Mouse (Mus musculus) lung, postnatal 25 days (tissue): ENCODE measurements at regions not wholly inside any gene's neighbourhood (a gene's known extent, or its start where the extent isn't known, plus 50 kb on each side); places are given as distances from the start of the nearest gene placed in this dataset.

Source experiments
- DNase-seq: peaks from one replicate; pipeline ENCODE4 v3.0.0; 2022; ENCODE audit warnings: low spot score

- no peak for DNase-seq
These were observed 641.1 kb upstream of the Fam19a5 start for GRCm38 (mm10) chr15:86903006-86903405.

GRCm38 (mm10) chr15:86913276-86913675 lies 630.8 kb upstream of the Fam19a5 start:
- DNase-seq = no peak

- no peak for DNase-seq
These were observed 626.2 kb upstream of the Fam19a5 start for GRCm38 (mm10) chr15:86917891-86918290.

- no peak for DNase-seq
These were observed 624.4 kb upstream of the Fam19a5 start for GRCm38 (mm10) chr15:86919704-86920103.

GRCm38 (mm10) chr15:86920185-86920584 lies 623.9 kb upstream of the Fam19a5 start:
- no peak for DNase-seq

GRCm38 (mm10) chr15:86921401-86921800 lies 622.7 kb upstream of the Fam19a5 start:
- no peak for DNase-seq

- no peak for DNase-seq
These were observed 618.9 kb upstream of the Fam19a5 start for GRCm38 (mm10) chr15:86925081-86925749.

GRCm38 (mm10) chr15:86932345-86933075 lies 611.6 kb upstream of the Fam19a5 start:
- DNase-seq = no peak

GRCm38 (mm10) chr15:86937364-86937763 lies 606.7 kb upstream of the Fam19a5 start:
- no peak for DNase-seq

GRCm38 (mm10) chr15:86944529-86944928 lies 599.6 kb upstream of the Fam19a5 start:
- no peak for DNase-seq

- DNase-seq = no peak
These were observed 591.5 kb upstream of the Fam19a5 start for GRCm38 (mm10) chr15:86952593-86952992.

GRCm38 (mm10) chr15:86957872-86958271 lies 586.2 kb upstream of the Fam19a5 start:
- no peak for DNase-seq

- no peak for DNase-seq
These were observed 581.2 kb upstream of the Fam19a5 start for GRCm38 (mm10) chr15:86962921-86963320.

GRCm38 (mm10) chr15:86963486-86963885 lies 580.6 kb upstream of the Fam19a5 start:
- no peak for DNase-seq

GRCm38 (mm10) chr15:86971436-86971835 lies 572.7 kb upstream of the Fam19a5 start:
- no peak for DNase-seq

GRCm38 (mm10) chr15:86996196-86996595 lies 547.9 kb upstream of the Fam19a5 start:
- DNase-seq = no peak

- DNase-seq = no peak
These were observed 525.1 kb upstream of the Fam19a5 start for GRCm38 (mm10) chr15:87018978-87019377.

GRCm38 (mm10) chr15:87045971-87046370 lies 498.1 kb upstream of the Fam19a5 start:
- DNase-seq = no peak

GRCm38 (mm10) chr15:87054186-87054585 lies 489.9 kb upstream of the Fam19a5 start:
- no peak for DNase-seq

- no peak for DNase-seq
These were observed 479.2 kb upstream of the Fam19a5 start for GRCm38 (mm10) chr15:87064890-87065289.

- DNase-seq = no peak
These were observed 475.8 kb upstream of the Fam19a5 start for GRCm38 (mm10) chr15:87068261-87068660.

- no peak for DNase-seq
These were observed 469.5 kb upstream of the Fam19a5 start for GRCm38 (mm10) chr15:87074559-87074958.

- no peak for DNase-seq
These were observed 454.3 kb upstream of the Fam19a5 start for GRCm38 (mm10) chr15:87089827-87090226.
